Mouse (Mus musculus) stomach, postnatal 0 days (tissue): ENCODE data around the gene Mslnl.

ENCODE experiments used
- CTCF ChIP-seq: IDR thresholded peaks from 2 replicates; pipeline ENCODE4 v1.5.1; 2016; ENCODE audit warnings: antibody characterized with exemption, low read depth, mild to moderate bottlenecking, moderate library complexity
- EP300 ChIP-seq: optimal IDR thresholded peaks from 2 replicates; pipeline ENCODE3; 2016; ENCODE audit warnings: antibody characterized with exemption

DNA sequence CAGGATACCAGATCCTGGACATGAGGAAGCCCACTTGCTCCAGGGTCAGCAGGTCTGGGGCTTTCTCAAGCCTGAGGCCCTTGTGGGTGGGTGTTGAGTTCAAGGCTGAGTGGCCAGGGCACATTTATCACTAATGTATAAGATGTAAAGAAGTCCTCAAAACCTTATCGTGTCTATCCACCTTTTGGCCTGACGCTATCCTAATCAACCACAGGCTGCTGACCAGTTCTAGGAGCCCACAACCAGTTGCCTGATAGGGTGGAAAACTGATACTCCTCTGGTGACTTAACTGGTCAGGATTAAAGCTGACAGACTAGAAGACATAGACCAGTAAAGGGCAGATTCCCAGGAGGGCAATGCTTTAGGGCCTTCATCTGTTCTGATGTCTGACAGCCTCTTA lies 25.8 kb upstream of the Mslnl start:
- TF ChIP-seq EP300 (no peak), CTCF (no peak)
